Mouse (Mus musculus) 3T3-L1 (cell line): ENCODE data around the gene Olfr138.

ENCODE experiments used
- DNase-seq: peaks from one replicate; pipeline ENCODE4 v3.0.0-alpha.2; 2015; ENCODE audit warnings: low read depth, low spot score

Olfr138 gene

DNA sequence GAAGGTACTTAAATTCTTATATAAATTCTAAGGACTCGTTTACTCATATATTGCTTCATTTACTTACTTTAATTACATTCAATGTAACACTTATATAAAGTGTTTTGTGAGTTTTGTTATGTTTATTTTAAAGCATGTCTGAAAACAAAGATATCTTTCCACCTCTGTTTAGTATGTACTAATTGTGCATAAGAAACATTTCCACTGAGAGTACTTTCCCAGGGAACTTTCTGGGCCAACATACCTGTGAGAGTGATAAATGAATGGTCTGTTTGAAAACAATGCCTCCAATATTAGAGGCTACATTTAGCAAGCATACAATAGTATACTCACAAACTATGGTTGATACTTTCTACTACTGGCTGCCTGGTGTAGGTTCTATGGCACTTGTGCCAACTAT lies at the start of gene Olfr138:
Gene Olfr138, plus strand, starts transcription at position 301 of the 400 bp plus-strand sequence.
- DNase-seq: no peak

- no peak for DNase-seq
Observed at GRCm38 (mm10) chr17:38307470-38307869, 46.6 kb downstream of the Olfr138 start, which contains the start of gene Olfr137. Gene Olfr137 (minus strand): TSS chr17:38307570.
